Mouse (Mus musculus) limb, embryonic 15.5 days (tissue): ENCODE data around the gene Ell. TPM values are rescaled to one million over a fixed set of nuclear protein-coding genes. Genes with fewer than 3 reads are reported as not detected.
A peak's percentile ranks its signal among the peaks of the same experiment; 100 is the strongest.

ENCODE experiments used
- ATAC-seq: fragments of 200-750 bp; cut with Nextera tagmentation; 2 replicates; pipeline ENCODE4 v1.8.0; 2017; ENCODE audit warnings: low read depth, moderate TSS enrichment; ENCODE audit not compliant: insufficient number of reproducible peaks, low FRiP score, low TSS enrichment
- H3K27ac ChIP-seq: fragments of 300-500 bp; sonication (generic); 2 replicates; pipeline ENCODE4 v1.5.1; 2015; ENCODE audit warnings: moderate library complexity, mild to moderate bottlenecking, inconsistent platforms
- H3K27me3 ChIP-seq: fragments of 300-500 bp; sonication (generic); 2 replicates; pipeline ENCODE4 v1.6.1; 2015; ENCODE audit warnings: inconsistent platforms
- H3K36me3 ChIP-seq: fragments of 300-500 bp; sonication (generic); 2 replicates; pipeline ENCODE4 v1.6.1; 2015; ENCODE audit warnings: inconsistent platforms
- H3K4me1 ChIP-seq: fragments of 300-500 bp; sonication (generic); 2 replicates; pipeline ENCODE4 v1.6.1; 2015; ENCODE audit warnings: inconsistent platforms
- H3K4me2 ChIP-seq: fragments of 300-500 bp; sonication (generic); 2 replicates; pipeline ENCODE4 v1.6.1; 2015; ENCODE audit warnings: mild to moderate bottlenecking, inconsistent platforms
- H3K4me3 ChIP-seq: fragments of 300-500 bp; sonication (generic); 2 replicates; pipeline ENCODE4 v1.5.1; 2015; ENCODE audit warnings: mild to moderate bottlenecking, inconsistent platforms
- H3K9ac ChIP-seq: fragments of 300-500 bp; sonication (generic); 2 replicates; pipeline ENCODE4 v1.6.1; 2015; ENCODE audit warnings: inconsistent platforms
- H3K9me3 ChIP-seq: fragments of 300-500 bp; sonication (generic); 2 replicates; pipeline ENCODE4 v1.6.1; 2016; ENCODE audit warnings: inconsistent platforms
- WGBS: fragments of 180-500 bp; shearing (Covaris S2); methylation state at CpG from one replicate; pipeline ENCODE4 v1.1.7; 2015; 5-methylcytosine and 5-hydroxymethylcytosine counted together
- polyA plus RNA-seq: library from polyadenylated mRNA; unstranded; fragments of >200 nt; fragmentation: Nextera tagmentation; extraction: Ambion mirVana; gene quantifications from 2 replicates; pipeline ENCODE4 v1.2.1, GENCODE M21; 2015

The Ell gene
- polyA plus RNA-seq, 1 experiment from 2014 or later, result 20.4 TPM

DNA sequence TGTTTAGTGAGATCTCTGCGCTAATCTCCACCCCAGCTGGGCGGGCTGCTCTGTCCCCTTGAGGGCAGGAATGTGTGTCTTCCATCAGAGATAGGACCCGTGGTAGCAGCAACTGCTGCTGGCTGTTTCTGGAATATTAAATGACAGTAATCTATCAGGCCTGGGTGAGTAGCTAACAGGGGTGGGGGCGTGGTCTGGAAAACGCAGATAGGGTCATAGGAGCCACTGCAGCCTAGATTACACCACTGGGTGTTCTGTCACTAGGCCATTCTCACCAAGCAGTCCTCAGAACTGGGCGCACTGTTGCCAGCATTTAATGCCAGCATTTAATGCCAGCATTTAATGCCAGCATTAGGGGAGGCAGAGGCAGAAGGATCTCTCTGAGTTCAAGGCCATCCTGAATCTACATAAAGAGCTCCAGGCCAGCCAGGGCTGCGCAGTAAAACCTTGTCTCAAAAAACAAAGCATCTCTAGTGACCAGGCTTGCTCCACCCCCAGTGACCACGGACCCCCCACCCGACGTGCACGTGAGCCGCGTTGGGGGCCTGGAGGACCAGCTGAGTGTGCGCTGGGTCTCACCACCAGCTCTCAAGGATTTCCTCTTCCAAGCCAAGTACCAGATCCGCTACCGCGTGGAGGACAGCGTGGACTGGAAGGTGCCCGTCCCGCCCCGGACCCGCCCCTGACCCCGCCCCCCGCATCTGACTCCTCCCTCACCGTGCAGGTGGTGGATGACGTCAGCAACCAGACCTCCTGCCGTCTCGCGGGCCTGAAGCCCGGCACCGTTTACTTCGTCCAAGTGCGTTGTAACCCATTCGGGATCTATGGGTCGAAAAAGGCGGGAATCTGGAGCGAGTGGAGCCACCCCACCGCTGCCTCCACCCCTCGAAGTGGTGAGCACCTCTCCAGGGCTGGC is 38.6 kb upstream of the Ell start:
- H3K9me3 ChIP-seq, result no peaks in the 10 kb centered on the region
- no peak overlapping the region for H3K27ac ChIP-seq
- peaks cover 67% of the 10 kb centered on the region for H3K4me1 ChIP-seq
- peak overlapping the region; percentile 32 for H3K4me2 ChIP-seq
- peaks cover 60% of the 10 kb centered on the region for H3K27me3 ChIP-seq
- peak overlapping the region; percentile 10; the same call in 1 of the 2 replicates for H3K4me3 ChIP-seq
- WGBS, result 15% methylated on average over 38 of the region's 39 CpGs
- H3K36me3 ChIP-seq, result no peaks in the 10 kb centered on the region
- no peak overlapping the region for H3K9ac ChIP-seq
- no peak for ATAC-seq

DNA sequence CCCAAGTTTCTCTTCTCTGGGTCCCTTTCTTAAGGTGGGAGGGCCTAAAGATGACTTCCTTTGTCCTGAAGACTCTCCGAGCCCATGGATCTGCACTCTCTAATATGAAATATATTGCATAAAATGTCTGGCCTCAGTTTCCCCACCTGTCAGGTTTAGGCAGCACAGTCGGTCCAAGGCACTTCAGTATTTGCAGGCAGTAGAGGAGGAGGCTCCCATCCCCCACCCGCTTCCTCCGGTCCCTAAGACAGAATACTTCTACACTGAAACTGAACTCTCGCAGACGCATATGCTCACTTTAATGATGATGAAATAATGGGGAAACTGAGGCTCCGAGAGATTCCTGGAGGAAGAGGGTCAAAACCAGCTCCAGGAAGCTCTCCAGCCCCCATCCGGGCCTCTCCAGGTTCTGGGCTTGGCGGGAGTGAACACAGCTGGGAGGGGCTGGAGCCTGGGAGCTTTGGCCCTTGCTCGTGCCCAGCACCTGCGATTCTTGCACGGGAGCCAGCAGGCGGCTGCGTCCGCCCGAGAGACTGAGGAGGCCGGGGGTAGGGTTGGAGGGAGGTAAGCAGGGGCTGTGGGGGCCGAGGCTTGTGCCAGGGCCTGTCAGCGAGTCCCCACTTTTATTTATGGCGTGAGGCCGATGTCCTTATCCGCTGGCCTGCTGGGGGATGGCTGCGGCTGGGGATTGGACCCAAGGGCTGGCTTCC is 37.3 kb upstream of the Ell start:
- no peaks in the 10 kb centered on the region for H3K9me3 ChIP-seq
- no peak for ATAC-seq
- H3K9ac ChIP-seq, result no peak overlapping the region
- peaks cover 68% of the 10 kb centered on the region for H3K4me1 ChIP-seq
- H3K4me2 ChIP-seq, result peak overlapping the region; percentile 32
- 16% methylated on average over 23 of the region's 23 CpGs for WGBS
- H3K4me3 ChIP-seq, result peak overlapping the region; percentile 13; the same call in 1 of the 2 replicates
- H3K27ac ChIP-seq, result 0 out of 2 replicates have a peak overlapping the region, but pooled peaks have one; percentile 18
- H3K27me3 ChIP-seq, result peaks cover 48% of the 10 kb centered on the region
- peaks cover 2% of the 10 kb centered on the region for H3K36me3 ChIP-seq

DNA sequence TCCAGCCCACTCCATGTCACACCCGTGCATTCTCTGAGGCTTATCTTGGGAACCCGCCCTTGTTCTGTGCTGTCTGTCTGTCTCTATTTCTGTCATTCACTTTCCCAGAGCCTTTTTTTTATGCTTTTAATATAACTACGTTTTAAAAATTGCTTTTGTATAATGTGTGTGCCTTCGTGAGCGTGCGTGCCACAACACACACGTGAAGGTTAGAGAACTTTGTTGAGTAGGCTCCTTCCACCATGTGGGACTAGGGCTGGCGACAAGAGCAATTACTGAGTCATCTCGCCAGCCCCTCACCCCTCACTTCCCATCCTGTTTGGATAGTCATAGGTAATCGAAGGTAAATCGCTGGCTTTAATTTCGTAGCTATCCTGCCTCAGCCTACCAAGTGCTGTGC is 36.7 kb upstream of the Ell start:
- Histone ChIP-seq H3K4me3 (peak overlapping the region; percentile 13; the same call in 1 of the 2 replicates), H3K27ac (peak overlapping the region; percentile 18; the same call in 1 of the 2 replicates), H3K9ac (no peak overlapping the region), H3K36me3 (peaks cover 8% of the 10 kb centered on the region), H3K4me1 (peaks cover 69% of the 10 kb centered on the region), H3K27me3 (peaks cover 43% of the 10 kb centered on the region), H3K9me3 (no peaks in the 10 kb centered on the region), H3K4me2 (peak overlapping the region; percentile 32)
- WGBS, result 39% methylated on average over 12 of the region's 12 CpGs
- no peak for ATAC-seq

DNA sequence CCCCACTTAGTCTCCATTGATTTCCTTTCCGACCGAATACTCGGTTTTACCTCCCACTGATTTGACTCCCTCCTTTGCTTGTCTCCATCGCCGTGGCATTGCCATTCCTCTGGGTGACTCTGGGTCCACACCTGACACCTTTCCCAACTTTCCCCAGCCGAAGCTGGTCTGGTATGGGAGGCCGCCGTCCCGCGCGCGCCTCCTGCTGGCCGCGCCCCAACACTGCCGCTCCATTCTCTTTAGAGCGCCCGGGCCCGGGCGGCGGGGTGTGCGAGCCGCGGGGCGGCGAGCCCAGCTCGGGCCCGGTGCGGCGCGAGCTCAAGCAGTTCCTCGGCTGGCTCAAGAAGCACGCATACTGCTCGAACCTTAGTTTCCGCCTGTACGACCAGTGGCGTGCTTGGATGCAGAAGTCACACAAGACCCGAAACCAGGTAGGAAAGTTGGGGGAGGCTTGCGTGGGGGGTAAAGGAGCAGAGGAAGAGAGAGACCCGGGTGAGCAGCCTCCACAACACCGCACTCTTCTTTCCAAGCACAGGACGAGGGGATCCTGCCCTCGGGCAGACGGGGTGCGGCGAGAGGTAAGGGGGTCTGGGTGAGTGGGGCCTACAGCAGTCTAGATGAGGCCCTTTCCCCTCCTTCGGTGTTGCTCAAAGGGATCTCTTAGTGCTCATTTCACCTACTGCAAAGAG is 36.1 kb upstream of the Ell start:
- peaks cover 13% of the 10 kb centered on the region for H3K36me3 ChIP-seq
- ATAC-seq, result no peak

DNA sequence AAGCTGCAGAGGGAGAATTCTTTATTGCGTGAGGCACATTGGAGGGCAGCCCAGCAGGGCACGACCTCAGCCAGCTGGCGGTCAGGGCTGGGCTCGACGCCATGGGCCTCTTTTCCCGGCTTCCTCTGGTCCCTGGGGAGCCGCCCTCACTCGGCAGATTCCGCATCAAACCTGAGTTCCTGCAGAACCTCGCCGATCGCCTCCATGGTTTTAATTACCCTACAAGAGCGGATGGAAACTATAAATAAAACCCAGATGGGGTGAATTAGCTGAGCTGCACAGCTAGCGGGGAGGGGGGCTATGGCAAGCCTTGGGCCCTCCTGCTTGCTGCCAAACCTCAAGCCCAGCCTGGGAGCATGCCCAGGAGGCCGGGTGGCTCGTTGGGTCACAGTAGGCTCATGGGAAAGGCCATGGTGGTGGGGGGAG is 35.0 kb upstream of the Ell start:
- Histone ChIP-seq H3K4me3 (no peak overlapping the region), H3K27me3 (peaks cover 35% of the 10 kb centered on the region), H3K9me3 (no peaks in the 10 kb centered on the region), H3K9ac (no peak overlapping the region), H3K27ac (peak overlapping the region; percentile 73), H3K4me2 (peak overlapping the region; percentile 36), H3K36me3 (peaks cover 22% of the 10 kb centered on the region), H3K4me1 (peaks cover 78% of the 10 kb centered on the region)
- ATAC-seq, result peak; percentile 18; the same call in 1 of the 2 replicates
- 23% methylated on average over 16 of the region's 16 CpGs for WGBS

More for the DNA sequence above, 36.1 kb upstream of the Ell start:
- H3K9me3 ChIP-seq, result no peaks in the 10 kb centered on the region
- peak overlapping the region; percentile 9; the same call in 1 of the 2 replicates for H3K4me3 ChIP-seq
- H3K9ac ChIP-seq, result no peak overlapping the region
- H3K4me1 ChIP-seq, result peaks cover 69% of the 10 kb centered on the region
- H3K4me2 ChIP-seq, result peak overlapping the region; percentile 31
- H3K27ac ChIP-seq, result peak overlapping the region; percentile 51
- WGBS, result 12% methylated on average over 46 of the region's 46 CpGs
- H3K27me3 ChIP-seq, result peaks cover 40% of the 10 kb centered on the region

DNA sequence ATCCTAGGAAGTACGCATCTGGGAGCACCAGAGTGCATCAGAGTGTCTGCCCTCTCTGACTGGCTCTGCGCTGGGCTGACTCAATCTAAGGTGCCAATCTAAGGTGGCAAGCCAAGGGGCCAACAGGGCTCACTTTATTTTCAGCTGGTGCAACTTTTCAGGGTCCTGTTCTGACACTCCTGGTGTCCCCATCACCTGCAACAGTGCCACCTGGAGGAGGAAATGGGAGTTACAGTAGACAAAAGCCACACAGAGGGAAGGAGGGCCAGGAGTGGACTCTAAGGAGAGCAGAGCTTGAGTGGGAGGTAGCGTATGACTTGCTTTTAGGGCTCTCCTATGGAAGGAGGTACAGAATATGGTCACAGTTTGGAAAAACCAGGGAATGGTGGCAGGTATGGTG is 34.4 kb upstream of the Ell start:
- Histone ChIP-seq H3K4me2 (peak overlapping the region; percentile 81; the same call in 1 of the 2 replicates), H3K4me1 (peaks cover 77% of the 10 kb centered on the region), H3K27ac (peak overlapping the region; percentile 73), H3K9me3 (no peaks in the 10 kb centered on the region), H3K36me3 (peaks cover 22% of the 10 kb centered on the region), H3K27me3 (peaks cover 30% of the 10 kb centered on the region), H3K9ac (no peak overlapping the region), H3K4me3 (peak overlapping the region; percentile 76)
- 59% methylated on average over 3 of the region's 3 CpGs for WGBS
- ATAC-seq, result no peak

DNA sequence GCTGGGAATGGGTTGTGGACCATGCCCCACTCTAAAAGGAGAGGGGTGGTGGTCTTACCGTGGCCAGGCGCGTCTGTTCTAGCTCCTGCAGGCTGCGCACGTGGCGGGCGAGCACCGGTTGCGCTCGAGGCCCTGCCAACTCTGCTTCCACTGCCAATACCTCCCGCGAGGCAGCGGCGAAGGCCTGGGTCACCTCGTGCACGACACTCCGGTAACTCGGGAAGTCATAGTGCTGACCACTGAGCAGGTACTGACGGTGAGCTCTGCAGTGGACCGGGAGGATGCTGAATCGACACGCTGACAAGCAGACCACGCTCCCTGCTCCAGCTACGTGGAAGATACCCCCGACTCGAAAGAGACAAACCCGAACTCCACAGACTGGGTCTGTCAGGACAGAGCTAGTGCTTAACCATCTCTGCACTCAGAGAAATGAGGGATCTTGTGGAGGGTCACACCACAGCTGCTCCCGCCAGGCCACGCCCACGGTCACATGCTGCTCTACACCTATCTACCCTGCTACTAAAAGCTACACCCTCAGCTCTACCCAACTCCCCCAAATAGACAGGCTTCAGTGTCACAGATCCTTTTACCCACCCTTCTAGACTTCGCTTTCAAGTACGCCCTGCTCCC is 33.4 kb upstream of the Ell start:
- H3K4me2 ChIP-seq, result peak overlapping the region; percentile 81
- H3K27me3 ChIP-seq, result peaks cover 20% of the 10 kb centered on the region
- H3K4me3 ChIP-seq, result peak overlapping the region; percentile 76
- peak; percentile 1; the same call in 1 of the 2 replicates for ATAC-seq
- WGBS, result 32% methylated on average over 32 of the region's 32 CpGs
- peaks cover 69% of the 10 kb centered on the region for H3K4me1 ChIP-seq
- H3K9me3 ChIP-seq, result no peaks in the 10 kb centered on the region
- peak overlapping the region; percentile 96 for H3K27ac ChIP-seq
- peak overlapping the region; percentile 82 for H3K9ac ChIP-seq
- H3K36me3 ChIP-seq, result peaks cover 22% of the 10 kb centered on the region

DNA sequence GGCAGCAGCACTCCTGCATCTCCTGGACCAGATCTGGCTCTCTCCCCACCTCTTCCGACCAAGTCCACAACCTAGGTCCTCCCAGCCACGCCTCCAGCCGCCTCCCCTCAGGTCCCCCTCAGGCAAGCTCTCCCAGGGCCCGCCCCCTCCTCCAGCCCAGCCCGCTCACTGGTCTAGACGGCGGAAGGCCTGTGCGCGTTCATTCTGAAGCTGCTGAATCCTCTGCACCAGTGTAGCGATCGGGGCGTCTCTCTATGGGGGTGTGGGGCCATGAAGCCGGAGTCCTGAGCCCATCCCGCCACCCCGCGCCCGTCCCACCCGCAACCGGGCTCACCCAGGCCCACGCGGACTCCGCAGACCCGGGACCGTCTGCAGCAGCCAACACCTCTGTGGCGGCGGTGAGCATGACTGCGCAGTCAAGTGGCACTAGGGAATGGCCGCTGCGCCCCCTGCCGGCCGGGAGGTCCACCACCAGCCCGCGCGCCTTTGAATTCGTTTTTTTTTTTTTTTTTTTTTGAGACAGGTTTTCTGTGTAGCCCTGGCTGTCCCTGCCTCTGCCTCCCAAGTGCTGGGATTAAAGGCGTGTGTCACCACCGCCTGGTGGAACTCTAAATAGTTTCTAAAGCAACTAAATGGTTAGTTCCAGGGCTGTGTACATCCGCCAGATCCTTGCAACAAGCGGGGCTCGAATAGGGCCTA is 32.8 kb upstream of the Ell start, which contains the start of gene Rex1bd:
Rex1bd (minus strand) TSS at position 425 of the 699 bp plus-strand sequence.
- peak within 1 kb of the TSS; percentile 96 for H3K27ac ChIP-seq
- peaks cover 14% of the 10 kb centered on the region for H3K27me3 ChIP-seq
- peak; percentile 86 for ATAC-seq
- H3K4me3 ChIP-seq, result peak within 1 kb of the TSS; percentile 76
- peak within 1 kb of the TSS; percentile 82 for H3K9ac ChIP-seq
- H3K9me3 ChIP-seq, result no peaks in the 10 kb centered on the region
- H3K4me1 ChIP-seq, result peaks cover 63% of the 10 kb centered on the region
- peak within 1 kb of the TSS; percentile 81 for H3K4me2 ChIP-seq
- 2% methylated on average over 40 of the region's 40 CpGs for WGBS
- H3K36me3 ChIP-seq, result peaks cover 22% of the 10 kb centered on the region

DNA sequence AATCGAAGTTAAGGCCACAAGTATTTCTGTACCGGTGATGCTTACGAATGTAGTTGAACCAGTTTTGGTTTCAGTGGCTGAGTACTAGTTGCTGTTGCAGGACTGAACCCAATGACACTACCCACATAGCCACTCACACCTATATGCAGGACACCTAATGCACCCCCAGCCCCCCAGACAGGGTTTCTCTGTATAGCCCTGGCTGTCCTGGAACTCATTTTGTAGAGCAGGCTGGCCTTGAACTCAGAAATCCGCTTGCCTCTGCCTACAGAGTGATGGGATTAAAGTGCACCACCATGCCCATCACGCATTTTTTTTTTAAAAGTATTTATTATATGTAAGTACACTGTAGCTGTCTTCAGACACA is 32.2 kb upstream of the Ell start:
- Histone ChIP-seq H3K27me3 (peaks cover 9% of the 10 kb centered on the region), H3K27ac (peak overlapping the region; percentile 96), H3K9me3 (no peaks in the 10 kb centered on the region), H3K4me2 (no peak overlapping the region), H3K4me1 (peaks cover 63% of the 10 kb centered on the region), H3K36me3 (peaks cover 22% of the 10 kb centered on the region), H3K9ac (no peak overlapping the region), H3K4me3 (peak overlapping the region; percentile 76)
- no peak for ATAC-seq
- WGBS, result 57% methylated on average over 5 of the region's 5 CpGs

DNA sequence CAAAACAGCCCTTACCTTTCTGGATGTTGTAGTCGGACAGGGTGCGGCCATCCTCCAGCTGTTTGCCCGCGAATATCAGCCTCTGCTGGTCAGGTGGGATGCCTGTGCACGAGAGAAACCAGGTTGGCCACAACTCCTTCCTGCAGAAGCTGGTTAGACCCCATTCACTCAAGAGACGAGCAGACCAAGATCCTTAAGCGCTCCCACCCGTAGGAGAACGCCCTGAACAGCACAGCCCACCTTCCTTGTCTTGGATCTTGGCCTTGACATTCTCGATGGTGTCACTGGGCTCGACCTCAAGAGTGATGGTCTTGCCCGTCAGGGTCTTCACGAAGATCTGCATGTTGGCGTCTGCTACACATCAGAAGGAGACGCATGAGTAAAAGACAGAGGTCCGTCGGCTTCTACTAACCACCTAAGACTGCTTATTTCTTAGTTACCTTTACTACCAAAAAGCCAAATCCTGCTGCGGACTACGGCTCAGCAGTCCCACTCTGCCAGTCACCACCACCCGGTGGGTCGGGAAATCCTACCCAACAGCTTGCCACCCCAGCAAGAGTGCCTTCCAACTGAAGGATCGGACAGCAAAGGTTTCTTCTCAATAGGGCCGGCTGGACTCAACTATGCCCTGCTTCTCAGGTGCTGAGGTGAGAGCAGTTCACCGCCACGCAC is 29.8 kb upstream of the Ell start:
- ATAC-seq, result no peak
- peaks cover 35% of the 10 kb centered on the region for H3K36me3 ChIP-seq
- peak overlapping the region; percentile 65 for H3K4me2 ChIP-seq
- no peaks in the 10 kb centered on the region for H3K27me3 ChIP-seq
- WGBS, result 9% methylated on average over 25 of the region's 25 CpGs
- H3K4me1 ChIP-seq, result peaks cover 51% of the 10 kb centered on the region
- peak overlapping the region; percentile 98 for H3K27ac ChIP-seq
- peak overlapping the region; percentile 99 for H3K9ac ChIP-seq
- H3K4me3 ChIP-seq, result peak overlapping the region; percentile 99
- no peaks in the 10 kb centered on the region for H3K9me3 ChIP-seq
